Mouse (Mus musculus): ENCODE measurements around the gene Ins1.

Ins1 gene

DNA sequence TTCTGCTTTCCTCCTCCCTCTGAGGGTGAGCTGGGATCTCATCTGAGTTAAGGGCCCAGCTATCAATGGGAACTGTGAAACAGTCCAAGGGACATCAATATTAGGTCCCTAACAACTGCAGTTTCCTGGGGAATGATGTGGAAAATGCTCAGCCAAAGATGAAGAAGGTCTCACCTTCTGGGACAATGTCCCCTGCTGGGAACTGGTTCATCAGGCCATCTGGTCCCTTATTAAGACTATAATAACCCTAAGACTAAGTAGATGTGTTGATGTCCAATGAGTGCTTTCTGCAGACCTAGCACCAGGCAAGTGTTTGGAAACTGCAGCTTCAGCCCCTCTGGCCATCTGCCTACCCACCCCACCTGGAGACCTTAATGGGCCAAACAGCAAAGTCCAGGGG is at the start of gene Ins1:
Gene Ins1 (plus strand): TSS at position 301 of the 400 bp plus-strand sequence.
- DNase-seq (ENCODE audit: low spot score): no peak
